Mouse (Mus musculus) ES-Bruce4 (cell line): ENCODE measurements around the gene Soat2. TPM values are rescaled to one million over a fixed set of nuclear protein-coding genes. Genes with fewer than 3 reads are reported as not detected.

ENCODE experiments used
- H3K27ac ChIP-seq: 2 replicates; pipeline ENCODE4 v1.5.1; 2012; ENCODE audit warnings: low read length, inconsistent platforms; ENCODE audit not compliant: insufficient read depth
- H3K27me3 ChIP-seq: 2 replicates; pipeline ENCODE4 v1.6.1; 2012; ENCODE audit warnings: mild to moderate bottlenecking, low read length, inconsistent platforms; ENCODE audit not compliant: control insufficient read depth, poor library complexity, insufficient read depth, severe bottlenecking
- H3K36me3 ChIP-seq: 2 replicates; pipeline ENCODE4 v1.6.1; 2012; ENCODE audit warnings: inconsistent platforms, mild to moderate bottlenecking, low read length, moderate library complexity; ENCODE audit not compliant: control insufficient read depth, poor library complexity, insufficient read depth, severe bottlenecking
- H3K4me1 ChIP-seq: one replicate; pipeline ENCODE4 v1.8.1; 2011; ENCODE audit warnings: low read length; ENCODE audit not compliant: control insufficient read depth, insufficient read depth
- H3K4me3 ChIP-seq: 2 replicates; pipeline ENCODE4 v1.5.1; 2011; ENCODE audit warnings: low read depth, mild to moderate bottlenecking, low read length
- H3K9ac ChIP-seq: 2 replicates; pipeline ENCODE4 v1.6.1; 2012; ENCODE audit warnings: low read depth, mild to moderate bottlenecking, inconsistent platforms; ENCODE audit not compliant: poor library complexity, severe bottlenecking
- H3K9me3 ChIP-seq: replicated peaks from 2 replicates; pipeline ENCODE4 v1.6.1; 2012; ENCODE audit warnings: mild to moderate bottlenecking, low read length, inconsistent platforms; ENCODE audit not compliant: control insufficient read depth, poor library complexity, insufficient read depth, severe bottlenecking
- CTCF ChIP-seq: IDR thresholded peaks from one replicate; pipeline ENCODE4 v1.8.1; 2011; ENCODE audit warnings: low read depth, low read length
- EP300 ChIP-seq: IDR thresholded peaks from 2 replicates; pipeline ENCODE4 v1.6.1; 2011; ENCODE audit warnings: low read depth, low read length; ENCODE audit not compliant: insufficient read depth
- POLR2A ChIP-seq: IDR thresholded peaks from one replicate; pipeline ENCODE4 v1.8.1; 2011; ENCODE audit warnings: low read length; ENCODE audit not compliant: insufficient read depth
- polyA plus RNA-seq: library from polyadenylated mRNA; stranded (reverse); fragments of >200 nt; gene quantifications from 2 replicates; pipeline ENCODE4 v1.2.4, GENCODE M21; 2011; ENCODE audit warnings: low read depth; ENCODE audit not compliant: missing spikeins, insufficient read depth, insufficient read length

Gene Soat2
- polyA plus RNA-seq, 1 experiment: 0.45 TPM

- TF ChIP-seq EP300: no peak
- TF ChIP-seq CTCF: no peak
- no peak for TF ChIP-seq POLR2A
- Histone ChIP-seq H3K27me3 (no peaks in the 10 kb centered on the region), H3K36me3 (0 out of 2 replicates have a peak, but pooled peaks cover 4% of the 10 kb centered on the region), H3K9ac (no peak overlapping the region), H3K4me3 (no peak overlapping the region), H3K4me1 (no peaks in the 10 kb centered on the region), H3K27ac (no peak overlapping the region), H3K9me3 (no peaks in the 10 kb centered on the region)
These were observed 17.0 kb upstream of the Soat2 start for GRCm38 (mm10) chr15:102133314-102133713.

DNA sequence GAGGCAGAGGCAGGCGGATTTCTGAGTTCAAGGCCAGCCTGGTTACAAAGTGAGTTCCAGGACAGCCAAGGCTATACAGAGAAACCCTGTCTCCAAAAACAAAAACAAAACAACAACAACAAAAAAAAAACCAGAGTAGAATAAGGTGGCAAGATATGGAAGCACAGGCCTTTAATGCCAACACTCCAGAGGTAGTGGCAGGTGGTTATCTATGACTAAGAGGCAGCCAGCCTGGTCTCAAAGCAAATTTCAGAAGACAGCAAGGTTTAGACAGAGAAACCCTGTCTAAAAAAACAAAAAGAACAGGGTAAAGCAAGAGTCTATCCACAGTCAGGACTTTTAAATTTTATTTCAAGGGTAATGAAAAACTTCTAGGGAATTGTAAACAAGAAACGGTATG lies 15.6 kb upstream of the Soat2 start:
- Histone ChIP-seq H3K36me3 (0 out of 2 replicates have a peak, but pooled peaks cover 2% of the 10 kb centered on the region), H3K4me1 (no peaks in the 10 kb centered on the region), H3K27ac (no peak overlapping the region), H3K4me3 (no peak overlapping the region), H3K27me3 (no peaks in the 10 kb centered on the region), H3K9ac (no peak overlapping the region), H3K9me3 (no peaks in the 10 kb centered on the region)
- TF ChIP-seq CTCF: no peak
- TF ChIP-seq POLR2A: no peak
- no peak for TF ChIP-seq EP300

- Histone ChIP-seq H3K4me1 (no peaks in the 10 kb centered on the region), H3K36me3 (no peaks in the 10 kb centered on the region), H3K27me3 (no peaks in the 10 kb centered on the region), H3K4me3 (peak overlapping the region; percentile 80), H3K27ac (no peak overlapping the region), H3K9ac (peak overlapping the region; percentile 63), H3K9me3 (no peaks in the 10 kb centered on the region)
- TF ChIP-seq EP300: no peak
- TF ChIP-seq POLR2A: no peak
- no peak for TF ChIP-seq CTCF
These were observed 14.7 kb upstream of the Soat2 start for GRCm38 (mm10) chr15:102135522-102136128.

DNA sequence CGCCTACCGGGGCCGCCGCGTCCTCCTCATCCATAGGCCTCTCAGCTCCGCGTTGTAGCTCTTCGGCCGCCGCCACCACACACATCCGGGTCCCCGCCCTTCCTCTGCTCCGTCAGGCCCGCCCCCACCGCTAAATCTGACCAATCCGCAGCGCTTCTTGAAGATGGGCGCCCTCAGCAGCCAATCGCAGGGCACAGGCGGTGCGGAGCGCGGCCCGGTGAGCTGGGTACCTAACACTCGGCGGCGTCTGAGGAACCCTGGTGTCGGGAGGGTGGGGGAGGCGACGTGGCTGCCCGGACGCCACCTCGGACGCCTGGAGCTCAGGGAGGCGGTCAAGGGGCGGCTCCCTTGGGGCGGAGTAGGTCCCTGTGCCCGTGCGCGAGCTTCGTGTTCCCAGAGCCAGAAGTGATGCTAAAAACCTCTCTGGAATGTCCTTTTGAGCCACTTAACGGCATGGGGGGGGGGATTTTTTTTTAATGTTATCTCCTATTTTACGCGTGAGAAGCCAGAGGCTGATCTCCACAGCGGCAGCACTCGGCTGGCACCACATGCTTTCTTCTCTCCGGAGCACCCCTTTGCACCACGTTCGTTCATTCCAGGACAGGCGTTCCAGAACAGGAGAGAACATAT lies 14.1 kb upstream of the Soat2 start, which contains the start of gene Spryd3:
TSS of gene Spryd3 (minus strand) at position 106 of the 630 bp plus-strand sequence.
- Histone ChIP-seq H3K27me3 (no peaks in the 10 kb centered on the region), H3K27ac (no peak within 1 kb of the TSS; the same call in 1 of the 2 replicates), H3K36me3 (no peaks in the 10 kb centered on the region), H3K9ac (peak within 1 kb of the TSS; percentile 71), H3K4me3 (peak within 1 kb of the TSS; percentile 80), H3K4me1 (no peaks in the 10 kb centered on the region), H3K9me3 (no peaks in the 10 kb centered on the region)
- no peak for TF ChIP-seq CTCF
- no peak for TF ChIP-seq EP300
- no peak for TF ChIP-seq POLR2A

DNA sequence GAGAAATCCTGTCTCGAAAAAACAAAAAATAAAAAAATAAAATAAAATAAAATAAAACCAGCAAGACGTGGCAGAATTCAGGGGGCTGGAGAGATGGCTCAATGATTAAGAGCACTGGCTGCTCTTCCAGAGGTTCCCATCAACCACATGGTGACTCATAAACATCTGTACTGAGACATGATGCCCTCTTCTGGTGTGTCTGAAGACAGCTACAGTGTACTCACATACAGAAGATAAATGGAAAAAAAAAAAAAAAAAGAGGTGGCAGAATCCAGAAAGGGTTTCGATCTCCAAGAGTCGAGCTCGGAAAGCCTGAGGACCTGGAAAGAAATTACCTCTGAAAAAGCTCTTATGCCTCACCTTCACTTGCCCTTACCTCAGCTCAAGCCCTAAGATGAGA lies 9.2 kb upstream of the Soat2 start:
- no peaks in the 10 kb centered on the region for H3K36me3 ChIP-seq
- peaks cover 11% of the 10 kb centered on the region; the same call in 1 of the 2 replicates for H3K27me3 ChIP-seq
- no peak overlapping the region for H3K9ac ChIP-seq
- H3K4me1 ChIP-seq: no peaks in the 10 kb centered on the region
- no peak overlapping the region for H3K4me3 ChIP-seq
- no peak overlapping the region for H3K27ac ChIP-seq
- no peak for TF ChIP-seq EP300
- no peak for TF ChIP-seq POLR2A
- TF ChIP-seq CTCF: no peak
- no peaks in the 10 kb centered on the region for H3K9me3 ChIP-seq
